Mouse (Mus musculus) liver, adult 2 months (tissue): ENCODE measurements at regions not wholly inside any gene's neighbourhood (a gene's known extent, or its start where the extent isn't known, plus 50 kb on each side); places are given as distances from the start of the nearest gene placed in this dataset.

Experiments
- CTCF ChIP-seq: fragments of 200-500 bp; IDR thresholded peaks from 2 replicates; pipeline ENCODE4 v1.5.1; 2011; ENCODE audit warnings: low read depth, low read length, control low read depth
- POLR2A ChIP-seq: fragments of 200-500 bp; IDR thresholded peaks from 2 replicates; pipeline ENCODE4 v1.6.1; 2011; ENCODE audit warnings: low read length, control low read depth; ENCODE audit not compliant: insufficient read depth; ENCODE audit errors: extremely low read depth

DNA sequence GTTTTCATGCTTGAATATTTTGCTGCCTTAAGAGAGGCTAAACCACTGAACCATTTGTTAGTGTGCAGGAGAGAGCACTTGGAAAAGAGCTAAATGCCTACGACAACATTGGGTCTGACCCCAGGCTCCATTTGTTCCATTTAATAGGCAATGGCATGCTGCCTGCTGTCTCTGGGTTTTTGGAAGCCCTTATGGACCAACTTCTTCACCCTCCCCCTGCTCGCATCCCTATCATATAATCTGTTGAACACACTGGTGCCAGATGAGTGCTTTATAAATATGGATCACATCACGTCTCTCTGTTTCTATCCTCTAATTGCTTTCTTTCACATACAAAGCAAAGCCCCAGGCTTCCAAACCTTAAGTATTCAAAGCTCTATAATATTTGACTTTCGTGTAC lies 179.1 kb upstream of the Lrrn1 start:
- TF ChIP-seq CTCF (no peak), POLR2A (no peak)
